In the genomic region with DNA sequence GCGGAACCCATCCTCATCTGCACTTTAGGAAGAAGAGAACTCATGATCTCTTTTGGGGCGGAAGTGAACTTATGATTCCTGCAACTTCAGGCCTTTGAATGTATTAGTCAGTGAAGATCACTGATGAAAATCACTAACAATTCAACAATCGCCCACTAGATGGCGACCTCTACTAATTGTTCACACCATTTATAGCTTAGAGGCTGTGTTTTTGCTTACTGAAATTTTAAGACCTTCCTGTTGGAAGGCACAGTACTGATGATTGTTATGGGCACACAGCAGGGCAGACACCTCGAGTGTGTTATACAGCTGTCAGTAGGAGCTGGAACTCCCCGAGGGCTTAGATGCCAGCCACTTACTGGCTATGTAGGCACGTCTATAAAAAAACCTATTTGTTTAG, we compare ENCODE assay signal across 9 mouse cellular contexts. TPM values are rescaled to one million over a fixed set of nuclear protein-coding genes. Genes with fewer than 3 reads are reported as not detected.
DNase-seq lines count a peak whose midpoint lies in the region; ATAC-seq lines count a peak whose summit lies in the region.
"Had no signal": no experiment of that assay in that cellular context is flagged by ENCODE, and none has a peak within 500 bp of the region (broad histone marks: within the 10 kb centered on the region; RNA-seq: fewer than 3 reads in every experiment).

No protein-coding gene starts in this region.

- peak; percentile 80 for ATAC-seq in midbrain, embryonic 14.5 days (ENCODE audit: low FRiP score, low TSS enrichment)

- H3K9me3 ChIP-seq in midbrain, embryonic 14.5 days (ENCODE audit: control insufficient read depth, low read length): no peaks in the 10 kb centered on the region

- H3K4me1 ChIP-seq in midbrain, embryonic 14.5 days (ENCODE audit: control insufficient read depth, insufficient read depth, low read length): no peaks in the 10 kb centered on the region

- H3K27me3 ChIP-seq in midbrain, embryonic 14.5 days (ENCODE audit: control insufficient read depth, insufficient read depth, low read length): no peaks in the 10 kb centered on the region

- peak; percentile 91 for DNase-seq in 3T3-L1 (ENCODE audit: low read depth, low spot score)
- DNase-seq in NIH3T3 (ENCODE audit: low read depth): peak; percentile 93
- DNase-seq in cerebellum, adult 9-11 months: peak; percentile 47
- DNase-seq in frontal cortex, postnatal 25 days (ENCODE audit: low spot score in 2 of 2): peak; percentile 31 to 65
- peak; percentile 35 for DNase-seq in kidney, adult 11 months
- DNase-seq in left cerebral cortex, postnatal 25 days (ENCODE audit: low spot score in 2 of 2): peak; percentile 78 to 79
- DNase-seq in midbrain, embryonic 14.5 days: peak; percentile 93
- peak; percentile 8 to 21 for DNase-seq in spleen, postnatal 36 days (ENCODE audit: low spot score in 2 of 2)

- H3K9ac ChIP-seq in midbrain, embryonic 14.5 days (replicated peaks; ENCODE audit: low read length): no peak overlapping the region

- H3K36me3 ChIP-seq in midbrain, embryonic 14.5 days (ENCODE audit: control insufficient read depth, insufficient read depth, low read length): no peaks in the 10 kb centered on the region

- intact Hi-C loops in left cerebral cortex, postnatal 25 days (cut with DNase I): loop anchor here (2.0 kb wide), 2 partner anchors 35 to 191 kb away; no protein-coding TSS in a partner anchor

- 24% methylated on average over 7 of the region's 7 CpGs for WGBS in midbrain, embryonic 14.5 days

- H3K4me3 ChIP-seq in midbrain, embryonic 14.5 days (replicated peaks; ENCODE audit: low read depth, low read length): no peak overlapping the region
- H3K4me3 ChIP-seq: erythroblast, embryonic 14.5 days had no signal

- H3K4me2 ChIP-seq in midbrain, embryonic 14.5 days (ENCODE audit: low read length): no peak overlapping the region

- H3K27ac ChIP-seq in midbrain, embryonic 14.5 days (replicated peaks; ENCODE audit: low read depth, low read length): no peak overlapping the region

RNA-seq across cellular contexts. Expression of a gene that starts 6.5 kb away (rescaled TPM):
- total RNA-seq in left cerebral cortex, postnatal 25 days (2021): under 1 TPM; 0.37 to 0.57 TPM
- polyA plus RNA-seq in midbrain, embryonic 14.5 days (2014; fragmentation: Nextera tagmentation; extraction: Ambion mirVana): 0.66 and 1.4 TPM in 2 replicates

RNA-seq across cellular contexts. Expression of a gene that starts 38.9 kb away (rescaled TPM):
- 10 to 100 TPM; 57.4 to 72.3 TPM for total RNA-seq in left cerebral cortex, postnatal 25 days (2021)
- polyA plus RNA-seq in midbrain, embryonic 14.5 days (2014; fragmentation: Nextera tagmentation; extraction: Ambion mirVana): 0.91 and 1.3 TPM in 2 replicates
- polyA plus RNA-seq: erythroblast, embryonic 14.5 days had no signal

RNA-seq across cellular contexts. Expression of a gene that starts 48.8 kb away (rescaled TPM):
- total RNA-seq in left cerebral cortex, postnatal 25 days (2021): 100 to 1,000 TPM; 383 to 392 TPM
- 17.8 and 20.7 TPM in 2 replicates for polyA plus RNA-seq in midbrain, embryonic 14.5 days (2014; fragmentation: Nextera tagmentation; extraction: Ambion mirVana)

Comparison
In these comparisons a context has a peak if more than half of its experiments do, and no peak if none do; other contexts are left out.
1. DNase-seq: peak in every context shown above with its lines; median percentile 93 in NIH3T3; 93 in midbrain, embryonic 14.5 days; 91 in 3T3-L1; 78 in left cerebral cortex, postnatal 25 days; 48 in frontal cortex, postnatal 25 days; 47 in cerebellum, adult 9-11 months; 35 in kidney, adult 11 months; 14 in spleen, postnatal 36 days.